Mouse (Mus musculus) activated CD4-positive, CD25-positive, alpha-beta regulatory T cell, adult 4 months (primary cell): ENCODE measurements around the gene Fscn3. TPM values are rescaled to one million over a fixed set of nuclear protein-coding genes. Genes with fewer than 3 reads are reported as not detected.

Source experiments
- ATAC-seq: one replicate; pipeline ENCODE4 v1.8.0; 2017
- polyA plus RNA-seq, 2 experiments: library from polyadenylated mRNA; unstranded; fragments of 100-300 nt; shearing (Covaris generic); gene quantifications; one replicate each; pipeline ENCODE4 v1.2.1; 2017

Fscn3 gene
- polyA plus RNA-seq = not detected

GRCm38 (mm10) chr6:28427096-28427839 is at the start of gene Fscn3:
TSS of gene Fscn3 (plus strand) at chr6:28427789.
- peak; percentile 58 for ATAC-seq

- no peak for ATAC-seq
Observed at GRCm38 (mm10) chr6:28381983-28382382, 45.6 kb upstream of the Fscn3 start.

GRCm38 (mm10) chr6:28385169-28385568 is 42.4 kb upstream of the Fscn3 start:
- peak; percentile 81 for ATAC-seq

DNA sequence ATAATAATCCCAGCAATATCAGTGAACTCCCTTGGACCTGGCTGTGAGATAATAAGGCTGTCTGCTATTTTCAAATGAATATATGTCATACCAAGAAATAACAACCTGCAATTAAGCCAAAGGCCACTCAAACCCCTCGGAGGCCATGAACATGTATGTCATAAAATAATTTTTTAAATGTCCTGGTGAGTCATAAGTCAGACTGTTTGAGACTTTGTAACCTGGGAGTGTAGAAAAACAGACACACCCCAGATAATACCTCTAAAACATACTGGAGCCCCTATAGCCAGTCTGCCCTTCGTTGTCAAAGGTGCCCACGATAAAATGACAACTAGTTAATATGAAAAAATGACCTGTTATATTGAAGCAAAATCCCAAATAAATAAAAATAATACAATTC is 38.6 kb upstream of the Fscn3 start:
- no peak for ATAC-seq

DNA sequence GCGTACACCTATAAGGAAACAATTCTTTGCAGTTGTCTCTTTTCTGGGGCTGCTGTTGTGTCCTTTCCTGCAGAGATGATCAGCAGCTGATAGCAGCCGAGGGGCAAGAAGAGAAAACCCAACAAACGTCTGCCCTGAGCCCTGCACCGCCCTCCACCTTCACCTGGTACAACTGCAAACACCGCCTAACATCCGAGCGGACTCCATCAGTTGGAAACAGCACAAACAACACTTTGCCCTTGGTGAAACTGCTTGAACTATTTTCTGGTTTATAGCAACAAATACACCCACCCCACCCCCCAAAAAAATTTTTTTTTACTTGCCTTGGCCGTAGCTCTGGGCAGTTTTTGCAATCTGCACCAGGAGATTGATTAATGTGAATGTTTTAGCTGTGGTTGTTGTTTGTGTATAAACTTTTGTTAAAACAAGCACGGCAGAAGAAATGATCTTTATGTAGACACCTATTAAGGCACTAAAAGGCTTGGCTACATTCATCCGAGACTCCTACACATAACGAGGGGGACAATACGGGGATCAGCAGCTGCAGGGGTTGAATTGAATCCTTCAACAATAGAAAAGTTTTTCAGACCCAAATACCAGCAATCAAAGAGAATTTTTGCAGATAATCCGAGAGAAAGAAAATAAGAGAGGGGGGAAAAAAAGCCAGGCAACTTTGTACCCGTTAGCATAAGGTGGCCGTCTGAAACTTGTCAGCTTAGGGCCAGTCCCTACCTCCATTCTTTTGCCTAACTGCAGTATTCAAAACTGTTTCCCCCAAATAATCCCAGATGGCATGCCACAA is 31.3 kb upstream of the Fscn3 start:
- no peak for ATAC-seq

GRCm38 (mm10) chr6:28396853-28397457 is 30.6 kb upstream of the Fscn3 start:
- ATAC-seq = no peak

DNA sequence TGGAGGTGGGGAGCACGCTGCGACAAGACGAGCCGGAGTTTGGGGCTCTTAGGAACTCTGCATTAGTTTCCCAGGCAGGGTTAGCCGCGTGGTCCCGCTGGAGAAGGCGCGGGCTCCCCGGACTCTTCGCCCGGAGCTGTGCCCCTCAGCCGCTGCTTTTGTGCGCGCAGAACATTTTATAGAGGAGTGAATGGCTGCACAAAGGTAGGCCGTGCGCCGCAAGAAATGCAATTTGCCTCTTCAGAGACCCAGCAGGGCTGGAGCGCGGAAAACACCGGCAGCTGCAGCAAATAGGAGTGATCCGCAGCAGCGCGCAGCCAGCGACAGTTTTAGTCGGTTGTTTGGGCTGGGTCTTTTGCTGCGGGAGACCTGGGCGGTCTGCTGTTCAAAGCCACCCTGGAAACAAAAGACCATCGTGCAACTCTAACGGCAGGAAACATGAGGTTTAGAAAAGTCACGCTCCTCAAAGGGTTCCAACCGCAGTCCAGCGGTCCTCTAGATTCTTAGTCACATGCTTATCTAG is 29.8 kb upstream of the Fscn3 start, which contains the start of gene Zfp800:
Gene Zfp800 (minus strand): TSS at position 325 of the 523 bp plus-strand sequence.
- peak; percentile 46 for ATAC-seq

GRCm38 (mm10) chr6:28398726-28399125 is 28.9 kb upstream of the Fscn3 start:
- ATAC-seq = no peak

GRCm38 (mm10) chr6:28399791-28400190 is 27.8 kb upstream of the Fscn3 start:
- no peak for ATAC-seq

DNA sequence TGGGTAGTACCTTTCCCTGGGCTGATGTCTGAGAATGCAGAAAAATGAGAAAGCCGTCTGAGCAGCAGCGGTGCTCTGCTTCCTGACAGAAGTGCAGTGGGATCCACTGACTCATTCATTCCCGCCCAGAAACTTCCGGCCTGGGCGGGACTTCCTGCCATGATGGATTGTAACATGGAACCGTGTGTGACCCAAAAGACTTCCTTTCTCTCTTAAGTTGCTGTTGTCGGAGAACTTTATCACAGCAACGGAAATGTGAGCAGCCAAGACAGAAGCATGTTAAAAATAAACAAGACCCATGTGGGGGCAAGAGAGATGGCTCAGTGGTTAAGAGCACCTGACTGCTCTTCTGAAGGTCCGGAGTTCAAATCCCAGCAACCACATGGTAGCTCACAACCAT is 17.5 kb upstream of the Fscn3 start:
- ATAC-seq = peak; percentile 65

- no peak for ATAC-seq
Observed at GRCm38 (mm10) chr6:28411236-28411635, 16.4 kb upstream of the Fscn3 start.

DNA sequence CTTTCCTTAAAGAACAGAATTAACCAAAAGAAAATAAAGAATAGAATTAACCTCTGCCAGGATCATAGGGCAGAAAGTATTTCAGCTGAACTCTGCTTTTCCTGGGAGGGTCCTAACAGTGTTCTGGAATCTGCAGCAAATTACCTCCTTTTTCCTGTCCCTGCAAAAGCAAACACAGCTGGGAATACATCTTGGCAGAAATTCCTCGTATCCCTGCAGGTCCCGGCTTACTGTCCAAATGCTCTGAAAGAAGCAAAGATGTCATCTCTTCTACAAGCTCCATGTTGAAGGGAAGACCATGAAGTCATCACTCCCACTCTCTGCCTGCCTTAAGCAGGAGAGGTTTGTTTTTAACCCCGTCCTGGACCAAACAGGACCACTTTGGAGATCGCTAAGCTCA is 10.6 kb upstream of the Fscn3 start:
- ATAC-seq = no peak

DNA sequence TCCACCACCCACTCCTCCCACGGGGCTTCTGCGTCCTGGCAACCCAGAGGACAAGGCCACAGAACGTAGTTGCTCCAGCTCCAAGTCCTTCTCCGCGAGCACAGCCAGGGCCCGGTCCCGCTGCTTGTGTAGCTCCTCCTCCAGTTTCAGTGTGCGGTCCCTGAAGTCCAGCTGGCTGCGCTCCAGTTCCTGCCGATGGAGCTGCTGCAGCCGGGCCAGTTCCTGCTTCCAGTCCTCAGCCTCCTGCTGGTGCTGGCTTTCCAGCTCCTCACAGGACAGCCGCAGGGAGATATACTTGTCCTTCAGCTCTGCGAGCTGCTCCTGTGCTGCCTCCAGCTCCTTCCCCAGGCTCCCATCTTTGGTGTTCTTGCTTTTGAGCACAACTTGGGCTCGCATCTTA is 9.1 kb upstream of the Fscn3 start:
- ATAC-seq = no peak

- ATAC-seq = no peak
Observed at GRCm38 (mm10) chr6:28419673-28420072, 7.9 kb upstream of the Fscn3 start.

GRCm38 (mm10) chr6:28420361-28420760 is 7.2 kb upstream of the Fscn3 start:
- ATAC-seq = no peak

DNA sequence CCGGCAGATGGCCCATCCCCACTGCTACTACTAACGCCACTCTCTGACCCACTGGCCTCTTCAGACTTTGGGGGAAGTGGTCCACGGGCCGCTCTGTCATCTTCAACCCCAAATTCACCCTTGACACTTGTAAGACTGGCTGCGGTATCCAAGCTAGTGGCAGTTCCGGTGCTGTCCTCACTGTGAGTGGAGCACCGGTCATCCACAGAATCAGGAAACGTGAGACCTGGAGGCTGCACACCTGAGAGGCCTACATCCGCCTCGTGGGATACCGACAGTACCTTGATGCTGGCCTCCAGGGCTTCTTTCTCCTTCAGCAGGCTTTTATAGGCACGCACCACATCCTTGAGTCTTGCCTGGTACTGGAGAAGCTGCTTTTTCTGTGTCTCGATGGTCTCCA is 6.7 kb upstream of the Fscn3 start:
- no peak for ATAC-seq

GRCm38 (mm10) chr6:28421469-28422000 is 6.1 kb upstream of the Fscn3 start:
- peak; percentile 95 for ATAC-seq

GRCm38 (mm10) chr6:28422651-28423290 is 4.8 kb upstream of the Fscn3 start:
- no peak for ATAC-seq

DNA sequence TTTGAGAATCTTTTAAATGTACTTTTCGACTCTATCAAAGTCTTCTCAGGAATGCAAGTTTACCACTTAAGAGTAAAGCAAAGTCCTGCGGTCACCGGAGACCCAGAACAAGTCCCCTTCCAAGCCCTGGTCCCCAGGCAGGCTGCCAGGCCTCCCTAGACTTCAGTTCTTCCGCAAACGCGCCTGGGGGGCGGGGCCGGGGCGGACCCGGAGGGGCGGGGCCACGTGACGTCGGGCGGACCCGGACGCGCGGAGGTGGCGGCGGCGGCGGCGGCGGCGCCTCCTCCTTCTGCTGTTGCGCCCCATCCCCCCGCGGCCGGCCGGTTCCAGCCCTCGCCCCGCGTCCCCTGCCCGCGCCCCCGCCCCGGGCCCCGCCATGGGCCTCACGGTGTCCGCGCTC is 4.3 kb upstream of the Fscn3 start, which contains the start of gene Arf5:
Gene Arf5 (plus strand): TSS at position 248 of the 400 bp plus-strand sequence.
- ATAC-seq = peak; percentile 28

DNA sequence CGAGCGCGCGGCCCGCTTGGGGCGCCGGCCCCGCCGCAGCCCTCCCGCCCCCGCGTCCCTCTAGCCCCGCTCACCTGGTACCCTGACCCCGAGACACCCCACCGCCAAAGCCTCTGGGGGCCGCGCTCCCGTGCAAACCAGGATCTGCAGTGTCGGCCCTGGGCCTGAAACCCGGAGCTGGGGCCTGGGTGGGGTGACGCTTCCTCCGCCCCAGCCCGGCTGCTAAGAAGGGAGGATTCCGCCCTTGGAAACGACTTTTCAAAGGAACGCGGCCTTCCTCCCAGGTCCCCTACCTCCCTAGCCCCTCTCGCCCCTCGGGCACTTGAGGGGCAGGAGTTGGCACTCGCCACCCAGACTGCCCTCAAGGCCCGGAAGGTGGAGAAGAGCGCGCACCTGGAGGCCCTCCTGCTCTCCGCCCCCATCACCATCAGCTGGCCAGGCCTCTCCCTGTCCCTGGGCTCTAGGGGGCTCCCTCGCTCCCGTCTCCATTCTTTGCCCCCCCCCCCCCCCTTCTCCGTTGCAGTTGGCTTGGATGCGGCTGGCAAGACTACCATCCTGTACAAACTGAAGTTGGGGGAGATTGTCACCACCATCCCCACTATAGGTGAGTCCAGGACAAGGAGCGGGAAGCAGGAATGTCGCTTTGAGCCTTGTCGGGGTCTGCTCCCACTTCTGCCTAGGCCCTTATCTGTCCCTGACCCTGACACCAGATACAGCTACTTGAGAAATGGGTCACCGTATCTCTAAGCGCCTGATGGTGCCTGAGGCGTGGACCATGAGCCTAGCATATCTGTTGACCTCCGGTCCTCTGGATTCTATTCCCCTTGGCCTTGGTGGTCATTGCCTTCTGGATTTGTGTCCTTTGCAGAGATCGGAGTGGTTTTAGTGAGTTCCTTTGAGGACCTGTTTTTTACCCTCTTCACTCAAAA is 3.6 kb upstream of the Fscn3 start:
- no peak for ATAC-seq

- ATAC-seq = no peak
Observed at GRCm38 (mm10) chr6:28425019-28425418, 2.6 kb upstream of the Fscn3 start.
